Mouse (Mus musculus): Measurements from ENCODE around the gene Trabd2b.

The Trabd2b gene

DNA sequence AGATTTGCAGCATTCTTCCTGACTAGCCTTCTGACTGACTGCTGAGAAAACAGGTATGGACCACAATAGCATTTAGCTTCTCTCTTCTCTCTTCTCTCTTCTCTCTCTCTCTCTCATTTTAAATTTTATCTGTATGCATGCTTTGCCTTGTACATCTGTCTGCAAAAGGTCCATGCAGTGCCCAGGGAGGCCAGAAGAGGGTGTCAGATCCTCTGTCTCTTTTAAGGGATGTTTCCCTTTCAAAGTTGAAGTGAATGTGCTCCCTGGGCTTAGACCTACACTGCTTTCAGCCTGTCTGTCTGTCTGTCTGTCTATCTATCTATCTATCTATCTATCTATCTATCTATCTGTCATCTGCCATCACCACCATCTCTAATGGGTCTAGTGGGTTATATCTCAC lies 8.9 kb upstream of the Trabd2b start:
- DNase-seq (ENCODE audit: extremely low spot score, low spot score) = no peak

DNA sequence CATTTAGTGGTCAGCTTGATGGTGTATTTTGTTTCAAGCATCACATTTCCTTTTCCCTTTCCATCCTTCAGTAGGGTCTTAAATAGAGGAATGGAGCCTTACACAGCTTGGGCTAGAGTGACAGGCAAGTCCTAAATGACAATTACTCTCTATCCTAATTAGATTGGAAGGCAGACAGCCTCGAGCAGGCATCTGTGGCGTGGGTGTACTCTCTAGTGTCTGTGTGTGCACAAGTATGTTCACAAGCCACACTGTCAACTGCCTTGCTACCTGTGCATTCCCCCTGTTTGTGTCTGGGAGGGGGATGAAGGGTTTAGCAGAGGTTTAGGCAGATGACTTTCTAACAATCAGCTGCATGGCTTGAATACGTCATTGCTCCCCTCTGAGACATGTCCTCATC lies 6.7 kb upstream of the Trabd2b start:
- no peak for DNase-seq (ENCODE audit: extremely low spot score, low spot score)

DNA sequence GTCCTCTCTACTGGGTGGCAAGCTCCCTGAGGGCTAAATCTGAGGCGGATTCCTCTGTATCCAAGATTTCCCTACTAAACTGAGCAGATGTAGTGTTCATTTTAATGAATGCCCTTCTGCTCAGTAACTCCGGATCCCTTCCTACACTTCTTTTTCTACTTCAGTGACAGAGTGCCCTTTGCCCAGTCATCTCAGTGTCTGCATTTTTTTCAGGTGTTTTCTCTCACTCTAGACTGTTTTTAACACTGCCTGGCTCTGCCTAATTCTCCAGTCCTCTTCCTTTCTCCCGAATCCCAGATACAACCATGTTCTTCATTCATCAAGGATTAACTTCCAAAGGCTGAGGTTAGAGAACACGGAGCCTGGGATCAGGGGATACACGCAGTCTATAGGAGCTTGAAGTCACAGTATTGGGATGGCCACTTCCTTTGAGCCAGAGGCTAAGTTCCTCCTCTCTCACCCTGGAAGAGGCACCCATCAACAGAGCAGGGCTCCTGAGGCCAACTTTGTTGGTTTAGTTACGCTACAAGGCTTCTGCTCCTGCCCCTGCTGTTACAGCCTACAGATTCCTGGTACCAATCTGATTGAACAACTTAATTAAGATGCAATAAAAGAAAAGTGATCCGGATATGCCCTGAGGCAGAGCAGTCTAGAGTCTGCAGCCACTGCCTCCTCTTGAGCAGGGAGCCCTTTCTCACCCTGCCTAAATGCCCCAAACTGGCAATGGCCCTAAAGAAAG lies 4.4 kb upstream of the Trabd2b start:
- no peak for DNase-seq (ENCODE audit: extremely low spot score, low spot score)

DNA sequence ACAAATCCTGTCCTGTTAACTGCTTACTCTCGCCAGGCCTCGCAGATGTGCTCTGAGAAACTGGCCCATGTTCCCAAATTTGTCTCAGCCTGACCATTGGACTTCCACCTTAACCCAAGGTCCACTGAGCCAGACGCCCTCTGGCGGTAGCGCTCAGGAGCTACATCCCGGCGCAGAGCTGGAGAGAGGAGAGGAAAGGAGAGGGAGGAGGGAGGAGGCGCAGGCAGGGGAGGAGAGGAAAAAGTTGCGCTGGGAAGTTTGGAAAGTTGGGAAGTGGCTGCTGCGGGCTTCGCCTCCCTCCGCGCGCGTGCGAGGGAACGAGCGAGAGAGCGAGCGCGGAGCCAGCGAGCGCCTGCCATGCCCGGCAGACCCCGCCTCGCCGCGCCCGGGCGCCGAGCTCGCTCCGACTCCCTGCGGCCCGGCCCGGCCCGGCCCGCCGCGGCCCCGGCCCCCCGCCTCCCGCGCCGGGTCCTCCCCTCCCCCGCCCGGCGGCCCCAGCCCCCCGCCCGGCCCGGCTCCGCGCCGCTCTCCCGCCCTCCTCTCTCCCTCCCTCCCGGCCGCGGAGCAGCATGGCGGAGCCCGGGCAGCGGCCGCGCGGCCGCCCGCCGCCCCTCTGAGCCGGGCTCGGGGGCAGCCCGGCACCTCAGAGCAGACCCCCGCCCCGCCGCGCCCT lies 706 bp upstream of the Trabd2b start:
- peak; percentile 95 for DNase-seq (ENCODE audit: extremely low spot score, low spot score)

DNA sequence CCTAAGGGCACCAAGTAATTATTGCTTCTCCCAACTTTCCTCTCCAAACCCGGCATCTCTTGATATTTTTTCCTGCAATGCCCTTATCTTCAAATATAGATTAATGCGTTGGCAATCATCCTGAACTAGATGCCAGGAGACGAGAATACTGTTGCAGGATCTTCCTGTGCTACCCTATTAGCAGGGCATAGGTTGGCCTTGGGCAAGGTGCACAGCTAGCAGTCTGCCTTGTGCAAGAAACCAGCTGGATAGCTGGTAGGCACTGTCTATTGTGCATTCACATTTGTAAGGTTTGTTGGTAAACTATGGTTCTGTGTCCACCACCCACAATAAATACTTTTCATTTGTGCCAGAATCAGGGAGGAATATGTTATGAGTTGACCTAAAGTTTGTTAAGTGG lies 992 bp downstream of the Trabd2b start:
- DNase-seq (ENCODE audit: extremely low spot score, low spot score) = no peak

DNA sequence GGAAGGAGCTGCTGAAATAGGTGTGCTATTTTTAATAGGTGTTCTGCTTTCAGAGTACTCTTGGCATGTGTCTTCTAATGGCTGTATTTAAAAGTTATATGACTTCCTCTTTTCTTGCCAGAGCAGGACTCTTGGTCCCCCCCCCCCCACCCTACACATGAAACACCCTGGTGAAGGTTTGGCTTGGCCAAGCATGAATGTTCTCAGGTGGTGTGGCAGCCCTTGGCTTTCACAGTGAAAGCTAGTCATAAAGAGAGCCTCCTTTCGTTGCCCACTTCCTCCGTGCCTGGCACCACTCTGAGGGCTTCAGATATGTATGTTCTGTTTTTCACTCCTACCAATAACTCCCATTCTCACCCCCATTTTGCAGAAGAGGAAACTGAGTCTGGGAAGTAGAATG lies 1.8 kb downstream of the Trabd2b start:
- no peak for DNase-seq (ENCODE audit: extremely low spot score, low spot score)

DNA sequence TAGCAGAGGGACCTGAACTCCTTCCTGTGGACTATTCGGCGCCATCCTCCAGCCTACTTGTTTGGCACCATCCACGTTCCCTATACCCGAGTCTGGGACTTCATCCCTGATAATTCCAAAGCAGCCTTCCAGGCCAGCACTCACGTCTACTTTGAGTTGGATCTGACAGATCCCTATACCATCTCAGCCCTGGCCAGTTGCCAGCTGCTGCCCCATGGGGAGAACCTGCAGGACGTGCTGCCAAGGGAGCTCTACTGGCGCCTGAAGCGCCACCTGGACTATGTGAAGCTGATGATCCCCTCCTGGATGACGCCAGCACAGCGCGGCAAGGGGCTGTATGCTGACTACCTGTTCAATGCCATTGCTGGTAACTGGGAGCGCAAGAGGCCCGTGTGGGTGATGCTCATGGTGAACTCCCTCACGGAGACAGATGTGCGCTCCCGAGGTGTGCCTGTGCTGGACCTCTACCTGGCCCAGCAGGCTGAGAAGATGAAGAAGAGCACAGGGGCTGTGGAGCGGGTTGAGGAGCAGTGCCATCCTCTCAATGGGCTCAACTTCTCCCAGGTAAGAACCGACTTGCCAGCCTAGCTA lies 2.5 kb downstream of the Trabd2b start:
- DNase-seq (ENCODE audit: extremely low spot score, low spot score) = no peak

DNA sequence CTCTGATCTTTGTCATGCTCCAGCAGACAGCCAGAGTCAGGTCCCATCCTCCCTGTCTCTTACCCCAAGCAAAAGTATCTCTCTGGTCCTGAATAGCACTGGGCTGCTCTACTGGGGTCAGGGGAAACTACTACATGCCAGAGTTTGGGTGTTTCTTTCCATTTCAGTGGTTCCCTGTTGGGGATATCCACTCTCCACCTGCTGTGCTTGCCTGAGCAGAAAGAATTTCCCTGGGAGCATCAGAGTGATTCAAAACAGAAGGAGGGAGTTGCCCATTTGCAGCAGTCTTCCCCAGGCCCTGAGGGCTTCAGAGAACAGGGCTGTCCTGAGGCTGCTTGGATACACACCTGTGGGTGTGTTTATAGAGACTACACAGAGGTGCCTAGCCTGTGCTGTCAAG lies 3.0 kb downstream of the Trabd2b start:
- no peak for DNase-seq (ENCODE audit: extremely low spot score, low spot score)

DNA sequence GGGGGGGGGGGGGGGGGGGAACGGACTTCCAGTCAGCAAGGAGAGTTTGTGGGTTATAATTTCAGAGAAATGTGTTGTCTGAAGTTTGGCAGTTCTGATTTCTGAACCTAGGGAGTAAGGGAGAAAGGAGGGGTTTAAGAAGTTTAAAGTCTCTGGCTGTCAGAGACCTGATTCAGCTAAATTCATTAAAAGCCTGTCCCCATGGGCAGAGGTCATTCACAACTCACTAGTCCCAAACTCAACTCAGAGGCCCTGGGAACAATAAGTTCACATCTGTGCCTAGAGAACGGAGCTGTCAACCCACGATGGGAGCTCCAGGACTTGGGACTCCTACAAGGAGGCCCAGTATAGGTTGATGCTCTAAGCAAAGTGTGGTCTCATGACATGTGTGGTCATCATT lies 3.5 kb downstream of the Trabd2b start:
- DNase-seq (ENCODE audit: extremely low spot score, low spot score) = no peak

DNA sequence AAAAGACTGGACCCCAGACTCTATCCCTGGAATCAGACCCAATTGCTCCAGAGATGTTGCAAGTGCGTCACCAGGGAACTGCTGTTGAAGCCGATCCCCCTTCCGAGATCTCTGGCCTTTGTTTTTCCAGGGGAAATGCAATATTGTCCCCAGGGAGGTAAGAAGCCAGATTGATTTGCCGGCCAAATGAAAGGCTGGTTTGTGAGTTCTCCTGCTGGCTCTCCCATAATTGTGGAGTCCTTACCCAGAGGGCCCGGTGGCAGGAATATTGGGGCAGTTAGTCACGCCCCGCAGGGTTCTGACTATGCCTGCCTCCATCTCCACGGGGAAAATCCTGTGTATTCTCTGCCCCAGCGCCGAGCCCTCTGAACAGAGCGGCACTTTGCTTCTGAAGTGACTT lies 3.9 kb downstream of the Trabd2b start:
- DNase-seq (ENCODE audit: extremely low spot score, low spot score) = peak; percentile 41

DNA sequence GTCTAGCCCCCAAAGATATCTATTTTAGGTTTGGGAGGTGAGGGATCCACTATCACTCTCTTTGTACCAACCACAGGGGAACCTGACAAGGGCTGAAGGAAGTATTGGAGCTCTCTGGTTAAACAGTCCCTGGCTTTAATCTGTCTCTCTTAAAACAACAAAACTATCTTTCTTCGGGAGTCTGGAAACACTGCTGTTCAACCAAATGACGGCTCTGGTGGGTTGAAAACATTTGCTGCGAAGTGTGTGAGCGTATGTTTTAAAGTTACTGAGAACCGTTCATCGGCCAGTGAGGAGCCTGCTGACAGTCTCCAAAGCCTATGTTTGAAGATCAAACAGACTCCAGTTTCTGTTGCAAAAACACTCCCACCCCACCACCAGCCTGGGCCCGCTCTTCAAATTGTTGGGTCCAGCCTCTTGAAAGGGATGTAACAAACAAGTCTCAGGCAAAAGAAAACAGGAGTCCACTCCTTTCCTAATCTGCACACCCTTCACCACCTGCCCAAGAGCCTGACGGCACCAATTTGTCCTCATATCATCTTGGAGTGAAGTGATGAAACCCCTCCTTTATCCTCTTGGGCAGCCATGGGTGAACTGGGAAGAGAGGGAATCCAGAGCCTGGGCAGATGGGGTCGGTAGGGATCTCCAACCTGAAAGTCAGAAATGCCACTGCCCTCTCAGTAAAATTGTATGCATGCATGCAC lies 4.6 kb downstream of the Trabd2b start:
- DNase-seq (ENCODE audit: extremely low spot score, low spot score) = no peak

DNA sequence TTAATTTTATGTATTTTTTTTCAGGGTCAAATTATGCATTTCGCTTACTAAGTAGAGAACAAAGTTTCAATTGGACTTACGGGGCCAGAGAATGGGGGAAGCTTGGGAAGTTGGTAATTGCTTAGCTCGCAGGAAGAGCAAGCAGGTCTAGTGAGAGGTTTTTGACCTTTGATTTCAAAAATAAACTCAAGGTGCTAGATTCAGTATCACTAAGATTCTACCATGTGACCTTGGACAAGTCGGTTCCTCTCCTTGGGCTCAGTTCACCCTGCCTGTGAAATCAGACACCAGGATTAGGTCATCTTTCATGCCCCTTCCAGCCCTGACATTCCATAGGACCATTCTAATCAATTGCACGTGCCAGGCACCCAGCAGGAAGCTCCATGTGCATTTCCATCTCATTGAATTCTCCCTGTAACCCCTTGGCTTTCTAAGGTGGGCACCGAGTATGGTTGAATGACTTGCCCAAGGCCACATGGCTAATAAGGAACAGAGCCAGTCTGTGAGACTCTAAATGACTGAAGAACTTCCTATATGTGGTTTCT lies 5.4 kb downstream of the Trabd2b start:
- DNase-seq (ENCODE audit: extremely low spot score, low spot score) = no peak

DNA sequence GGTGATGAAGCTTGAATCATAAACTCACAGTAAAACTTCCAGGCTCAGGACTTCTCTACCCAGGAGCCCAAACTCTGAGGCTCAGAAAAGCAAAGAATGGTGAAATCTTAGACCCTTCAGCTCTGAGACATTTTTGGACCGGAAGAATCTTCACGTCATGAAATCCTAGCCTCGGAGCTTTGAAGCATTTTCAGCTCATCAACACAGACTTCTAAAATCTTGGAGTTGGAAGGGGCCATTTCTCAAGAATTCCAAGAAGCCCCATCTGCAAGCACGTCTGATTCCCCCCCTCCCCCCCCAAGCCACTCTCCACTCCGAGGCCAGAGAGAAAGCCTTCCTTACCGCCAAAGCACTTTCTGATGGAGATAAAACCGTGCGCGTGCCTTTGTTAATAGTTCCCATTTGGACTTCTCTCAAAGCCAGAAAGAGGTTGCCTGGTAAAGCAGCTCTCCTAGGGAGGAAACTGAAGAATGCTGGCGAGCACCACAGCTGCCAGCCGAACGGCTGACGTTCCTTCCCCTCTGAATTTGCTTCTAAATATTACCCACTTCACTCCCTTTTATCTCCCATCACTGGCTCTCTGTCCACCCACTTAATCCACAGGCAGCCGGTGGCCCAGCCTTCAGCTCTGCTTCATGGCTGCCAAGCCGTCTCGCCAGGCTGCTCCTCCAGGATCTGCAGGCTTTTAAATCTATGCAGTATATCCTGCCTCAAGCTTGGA lies 9.6 kb downstream of the Trabd2b start:
- no peak for DNase-seq (ENCODE audit: extremely low spot score, low spot score)

DNA sequence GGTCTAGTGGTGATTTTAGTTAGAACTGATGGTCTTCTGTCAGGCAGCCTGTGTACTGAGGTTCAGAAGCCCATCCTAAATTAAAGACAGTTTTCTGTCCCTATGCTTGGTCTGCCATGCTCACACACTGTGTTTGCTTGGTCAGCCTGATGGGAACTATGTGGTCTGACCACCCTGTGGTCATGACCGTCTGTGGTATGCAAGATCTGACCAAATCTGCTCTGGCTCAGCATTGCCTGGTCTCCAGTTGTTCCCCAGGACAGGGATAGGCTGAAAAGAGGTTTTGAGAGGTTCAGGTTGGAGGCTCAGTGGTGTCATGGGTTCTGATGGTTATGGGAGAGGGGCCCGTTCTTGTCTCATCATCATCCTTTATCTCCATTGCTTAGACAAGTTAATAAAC lies 13.6 kb downstream of the Trabd2b start:
- DNase-seq (ENCODE audit: extremely low spot score, low spot score) = no peak

DNA sequence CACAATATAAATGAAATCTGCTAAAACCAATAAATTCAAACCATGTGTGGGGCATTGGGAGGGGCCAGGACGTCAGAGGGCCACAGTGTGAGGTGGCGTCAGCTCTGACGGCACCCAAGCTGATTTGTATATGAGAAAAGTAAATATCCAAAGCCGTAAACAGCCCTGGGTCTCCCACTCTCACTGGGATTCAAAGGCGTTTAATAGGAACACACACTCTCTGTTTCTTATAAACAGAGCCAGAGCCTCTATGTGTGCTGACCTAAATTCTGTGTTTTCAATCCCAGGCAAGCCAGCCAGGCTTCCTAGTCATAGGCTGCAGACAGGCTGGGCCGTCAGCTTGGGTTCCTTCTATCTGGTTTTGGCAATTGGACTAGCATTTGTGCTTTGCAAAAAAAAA lies 16.6 kb downstream of the Trabd2b start:
- no peak for DNase-seq (ENCODE audit: extremely low spot score, low spot score)

DNA sequence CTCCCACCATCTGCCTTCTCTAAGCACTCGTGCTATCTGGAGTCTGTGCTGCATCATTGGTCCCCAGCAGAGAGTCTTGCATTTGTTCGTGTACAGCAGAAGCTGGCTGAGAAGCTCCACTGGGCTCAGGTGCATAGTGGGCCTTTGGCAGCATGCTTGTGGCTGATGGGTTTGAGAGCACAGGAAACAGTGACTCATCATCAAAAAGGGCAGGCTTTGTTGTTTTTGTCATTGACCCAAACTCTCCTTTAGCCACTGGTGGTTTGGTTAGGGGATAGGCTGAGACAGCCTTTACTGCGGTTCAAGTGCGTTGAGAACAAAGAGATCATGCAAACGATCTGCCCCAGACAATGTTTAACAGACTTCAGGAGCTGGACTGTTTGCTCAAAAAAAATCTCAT lies 19.3 kb downstream of the Trabd2b start:
- no peak for DNase-seq (ENCODE audit: extremely low spot score, low spot score)

DNA sequence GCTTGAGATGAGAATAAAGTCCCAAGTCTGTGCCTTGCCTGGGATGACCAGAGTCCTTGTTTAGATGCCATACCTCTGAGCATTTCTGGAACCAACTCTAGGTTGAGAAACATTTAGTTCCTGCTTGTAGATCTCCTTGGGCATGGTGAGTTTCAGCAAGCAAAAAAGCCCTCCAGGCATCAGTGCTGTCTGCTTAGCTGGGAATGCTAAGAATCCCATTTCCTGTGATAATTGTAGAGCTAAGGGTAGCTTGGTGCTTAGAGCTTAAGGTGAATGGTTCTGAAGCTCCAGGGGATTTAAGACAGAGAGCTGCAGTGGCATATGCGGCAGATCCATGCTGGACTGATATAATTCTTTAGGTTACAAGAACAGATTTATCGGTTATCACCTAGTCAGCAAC lies 26.2 kb downstream of the Trabd2b start:
- no peak for DNase-seq (ENCODE audit: extremely low spot score, low spot score)

DNA sequence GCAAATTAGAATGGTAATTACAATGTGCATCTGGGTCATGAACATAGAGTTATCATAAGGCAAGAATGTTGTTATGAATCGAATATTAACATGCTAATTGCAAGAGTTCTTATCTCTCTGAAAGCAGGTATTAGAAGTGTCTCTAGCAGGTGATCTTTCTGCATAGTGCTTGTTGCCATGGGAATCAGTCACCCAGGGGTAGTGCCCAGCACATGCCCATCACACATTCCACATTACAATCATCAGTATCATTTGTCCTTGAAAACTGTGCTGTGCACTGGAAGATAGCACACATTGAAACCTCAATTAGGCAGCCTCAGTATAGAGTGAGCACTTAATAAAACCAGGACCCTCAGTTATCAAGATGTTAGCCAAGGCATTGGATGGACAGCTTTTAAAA lies 26.9 kb downstream of the Trabd2b start:
- DNase-seq (ENCODE audit: extremely low spot score, low spot score) = no peak

DNA sequence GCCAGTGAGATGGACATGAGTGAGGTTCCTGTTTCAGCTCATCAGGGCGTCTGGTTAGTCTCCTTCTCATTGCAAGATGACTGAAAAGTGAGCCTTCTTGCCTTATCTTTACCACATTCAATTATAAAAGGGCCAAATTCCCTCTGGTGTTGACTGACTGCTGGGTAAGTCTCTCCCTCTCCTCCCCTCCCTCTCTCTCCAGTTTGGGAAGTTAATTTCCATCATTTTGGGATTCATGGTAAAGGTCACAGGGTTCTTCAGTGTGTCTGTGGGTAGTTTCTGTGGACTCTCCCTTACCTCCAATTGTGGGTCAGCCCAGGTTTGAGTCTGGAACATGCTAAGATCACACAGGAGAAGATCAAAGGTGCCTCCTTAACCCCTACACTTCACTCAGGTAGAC lies 28.2 kb downstream of the Trabd2b start:
- DNase-seq (ENCODE audit: extremely low spot score, low spot score) = no peak

DNA sequence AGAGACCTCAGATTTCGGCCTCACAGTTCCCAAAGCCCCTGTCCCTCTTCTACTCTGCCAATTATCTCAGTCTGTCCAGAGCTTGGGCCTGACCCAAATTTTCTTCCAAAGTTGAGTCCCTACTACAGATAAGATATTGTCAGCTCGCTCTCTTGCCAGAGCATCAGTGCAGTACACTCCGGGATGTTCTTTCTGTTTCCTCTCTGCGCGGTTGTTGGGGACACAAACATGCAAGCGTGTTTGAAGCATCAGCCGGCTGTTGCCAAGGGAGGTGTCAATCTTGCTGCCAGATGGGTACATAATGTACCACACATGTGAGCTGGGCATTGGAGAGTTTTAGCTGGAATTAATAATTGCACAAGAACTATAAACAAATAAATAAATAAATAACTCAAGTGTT lies 28.9 kb downstream of the Trabd2b start:
- DNase-seq (ENCODE audit: extremely low spot score, low spot score) = no peak

DNA sequence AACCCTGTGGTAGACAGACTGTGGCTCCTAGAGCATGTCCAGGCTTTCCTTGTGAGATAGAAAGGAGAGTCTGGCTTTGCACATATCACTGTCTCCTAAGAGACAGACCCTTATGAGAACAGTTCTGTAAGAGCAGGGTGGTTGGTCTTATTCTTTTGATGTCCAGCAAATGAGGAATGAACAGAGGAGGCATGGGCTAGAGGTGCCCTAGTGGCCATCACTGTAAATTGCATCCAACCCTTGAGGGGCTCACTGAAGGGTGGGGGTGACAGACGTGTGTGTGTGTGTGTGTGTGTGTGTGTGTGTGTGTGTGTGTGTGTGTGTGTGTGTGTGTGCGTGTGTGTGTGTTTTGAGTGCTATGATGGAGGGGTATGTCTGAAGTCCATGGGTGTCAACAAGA lies 32.2 kb downstream of the Trabd2b start:
- DNase-seq (ENCODE audit: extremely low spot score, low spot score) = no peak

All from neural tube, embryonic 10.5 days (tissue).